16 mouse cellular contexts compared by ENCODE assay signal in genomic region chr17:30297432-30297831, GRCm38 (mm10).
"Had no signal": no experiment of that assay in that cellular context is flagged by ENCODE, and none has a peak within 500 bp of the region (broad histone marks: within the 10 kb centered on the region; RNA-seq: fewer than 3 reads in every experiment).

No protein-coding gene starts in this region.

- H3K27ac ChIP-seq: liver, embryonic 13.5 days; liver, embryonic 15.5 days; lung, embryonic 15.5 days; macrophage; midbrain, embryonic 12.5 days had no signal

- DNase-seq: liver, embryonic 13.5 days; liver, postnatal 0 days; lung, adult 2 months; lung, postnatal 14 days; lung, postnatal 36 days; midbrain, embryonic 14.5 days; right cerebral cortex, postnatal 14 days; thymus, adult 18-20 months; thymus, postnatal 14 days; thymus, postnatal 36 days had no signal

- H3K4me3 ChIP-seq: liver, embryonic 13.5 days; liver, embryonic 15.5 days; lung, embryonic 15.5 days; megakaryocyte, embryonic 14.5 days; midbrain, embryonic 12.5 days had no signal

- H3K9ac ChIP-seq: liver, embryonic 13.5 days; liver, embryonic 15.5 days; liver, postnatal 0 days; lung, embryonic 15.5 days; midbrain, embryonic 12.5 days had no signal

- H3K27me3 ChIP-seq: liver, embryonic 13.5 days; liver, embryonic 15.5 days; lung, embryonic 15.5 days; megakaryocyte, embryonic 14.5 days; midbrain, embryonic 12.5 days had no signal

- H3K4me2 ChIP-seq: liver, embryonic 13.5 days; liver, embryonic 15.5 days; lung, embryonic 15.5 days; midbrain, embryonic 12.5 days had no signal

- H3K9me3 ChIP-seq: liver, embryonic 13.5 days; liver, embryonic 15.5 days; lung, embryonic 15.5 days; megakaryocyte, embryonic 14.5 days; midbrain, embryonic 12.5 days had no signal

- H3K4me1 ChIP-seq: liver, embryonic 13.5 days; liver, embryonic 15.5 days; lung, embryonic 15.5 days had no signal

- H3K36me3 ChIP-seq: liver, embryonic 13.5 days; liver, embryonic 15.5 days; lung, embryonic 15.5 days had no signal

- ATAC-seq: liver, postnatal 0 days; lung, postnatal 0 days had no signal
